Mouse (Mus musculus): ENCODE measurements at regions not wholly inside any gene's neighbourhood (a gene's known extent, or its start where the extent isn't known, plus 50 kb on each side); places are given as distances from the start of the nearest gene placed in this dataset.
"Not testable (repeated sequence)": the region's sequence is repeated elsewhere in the genome, so short reads cannot be mapped to it uniquely, and the experiment has no call there.

GRCm38 (mm10) chr14:104145395-104145794, 301.2 kb upstream of the Ednrb start:
- Histone ChIP-seq H3K4me3 (ENCODE audit: low read length) (no peak overlapping the region), H3K4me2 (ENCODE audit: low read depth, low read length) (no peak overlapping the region), H3K4me1 (ENCODE audit: insufficient read depth, low read length) (no peaks in the 10 kb centered on the region), H3K9me3 (ENCODE audit: low read length) (no peaks in the 10 kb centered on the region), H3K9ac (replicated peaks; ENCODE audit: low read length) (no peak overlapping the region), H3K27me3 (ENCODE audit: insufficient read depth, low read length) (no peaks in the 10 kb centered on the region), H3K27ac (no peak overlapping the region), H3K36me3 (ENCODE audit: insufficient read depth, low read length) (no peaks in the 10 kb centered on the region)
- 0 out of 2 replicates have a peak, but pooled peaks have one; percentile 53 for ATAC-seq
- 34% methylated on average over 5 of the region's 5 CpGs for WGBS
- no peak for TF ChIP-seq CTCF (IDR thresholded peaks at IDR 0.05; ENCODE audit: low read depth)
- no peak for DNase-seq (ENCODE audit: low spot score)

GRCm38 (mm10) chr14:104114986-104115951, 271.1 kb upstream of the Ednrb start:
- no peaks in the 10 kb centered on the region for H3K4me1 ChIP-seq (ENCODE audit: insufficient read depth, low read length)
- H3K27ac ChIP-seq = no peak overlapping the region
- WGBS = 64% methylated on average over 14 of the region's 14 CpGs
- H3K36me3 ChIP-seq (ENCODE audit: insufficient read depth, low read length) = no peaks in the 10 kb centered on the region
- no peaks in the 10 kb centered on the region for H3K9me3 ChIP-seq (ENCODE audit: low read length)
- ATAC-seq (no peak), DNase-seq (ENCODE audit: low spot score) (no peak)
- H3K4me3 ChIP-seq (ENCODE audit: low read length) = no peak overlapping the region
- H3K9ac ChIP-seq (replicated peaks; ENCODE audit: low read length) = no peak overlapping the region
- no peak overlapping the region for H3K4me2 ChIP-seq (ENCODE audit: low read depth, low read length)
- TF ChIP-seq CTCF (IDR thresholded peaks at IDR 0.05; ENCODE audit: low read depth) = no peak
- no peaks in the 10 kb centered on the region for H3K27me3 ChIP-seq (ENCODE audit: insufficient read depth, low read length)

GRCm38 (mm10) chr14:104114182-104114581, 270.0 kb upstream of the Ednrb start:
- Histone ChIP-seq H3K9ac (replicated peaks; ENCODE audit: low read length) (no peak overlapping the region), H3K9me3 (ENCODE audit: low read length) (no peaks in the 10 kb centered on the region), H3K27ac (no peak overlapping the region), H3K4me3 (ENCODE audit: low read length) (no peak overlapping the region), H3K4me2 (ENCODE audit: low read depth, low read length) (no peak overlapping the region), H3K36me3 (ENCODE audit: insufficient read depth, low read length) (no peaks in the 10 kb centered on the region), H3K27me3 (ENCODE audit: insufficient read depth, low read length) (no peaks in the 10 kb centered on the region), H3K4me1 (ENCODE audit: insufficient read depth, low read length) (no peaks in the 10 kb centered on the region)
- ATAC-seq = no peak
- no peak for DNase-seq (ENCODE audit: low spot score)
- TF ChIP-seq CTCF (IDR thresholded peaks at IDR 0.05; ENCODE audit: low read depth) = no peak
- WGBS = 70% methylated on average over 3 of the region's 3 CpGs

- no peak for TF ChIP-seq CTCF (IDR thresholded peaks at IDR 0.05; ENCODE audit: low read depth)
- Histone ChIP-seq H3K9me3 (ENCODE audit: low read length) (no peaks in the 10 kb centered on the region), H3K4me3 (ENCODE audit: low read length) (no peak overlapping the region), H3K9ac (replicated peaks; ENCODE audit: low read length) (no peak overlapping the region), H3K36me3 (ENCODE audit: insufficient read depth, low read length) (no peaks in the 10 kb centered on the region), H3K4me1 (ENCODE audit: insufficient read depth, low read length) (no peaks in the 10 kb centered on the region), H3K27me3 (ENCODE audit: insufficient read depth, low read length) (no peaks in the 10 kb centered on the region), H3K4me2 (ENCODE audit: low read depth, low read length) (no peak overlapping the region), H3K27ac (no peak overlapping the region)
- ATAC-seq = no peak
- WGBS = 65% methylated on average over 2 of the region's 2 CpGs
- no peak for DNase-seq (ENCODE audit: low spot score)
Observed at GRCm38 (mm10) chr14:104113448-104113847, 269.2 kb upstream of the Ednrb start.

GRCm38 (mm10) chr14:104086381-104086780, 242.2 kb upstream of the Ednrb start:
- no peak overlapping the region for H3K9ac ChIP-seq (replicated peaks; ENCODE audit: low read length)
- no peak overlapping the region for H3K4me2 ChIP-seq (ENCODE audit: low read depth, low read length)
- no peak for TF ChIP-seq CTCF (IDR thresholded peaks at IDR 0.05; ENCODE audit: low read depth)
- ATAC-seq (peak; percentile 73), DNase-seq (ENCODE audit: low spot score) (peak; percentile 27)
- H3K27ac ChIP-seq = no peak overlapping the region
- H3K36me3 ChIP-seq (ENCODE audit: insufficient read depth, low read length) = no peaks in the 10 kb centered on the region
- H3K4me3 ChIP-seq (ENCODE audit: low read length) = no peak overlapping the region
- H3K4me1 ChIP-seq (ENCODE audit: insufficient read depth, low read length) = no peaks in the 10 kb centered on the region
- no peaks in the 10 kb centered on the region for H3K9me3 ChIP-seq (ENCODE audit: low read length)
- no peaks in the 10 kb centered on the region for H3K27me3 ChIP-seq (ENCODE audit: insufficient read depth, low read length)
- WGBS = 27% methylated on average over 2 of the region's 2 CpGs

GRCm38 (mm10) chr14:104064199-104064598, 220.0 kb upstream of the Ednrb start:
- H3K27me3 ChIP-seq (ENCODE audit: insufficient read depth, low read length); H3K9ac ChIP-seq (replicated peaks; ENCODE audit: low read length); DNase-seq (ENCODE audit: low spot score); ATAC-seq; H3K9me3 ChIP-seq (ENCODE audit: low read length); H3K4me3 ChIP-seq (ENCODE audit: low read length); H3K27ac ChIP-seq; H3K4me2 ChIP-seq (ENCODE audit: low read depth, low read length); H3K4me1 ChIP-seq (ENCODE audit: insufficient read depth, low read length); H3K36me3 ChIP-seq (ENCODE audit: insufficient read depth, low read length): not testable (repeated sequence)
- WGBS = 67% methylated on average over 1 of the region's 4 CpGs

GRCm38 (mm10) chr14:104053697-104054096, 209.5 kb upstream of the Ednrb start:
- no peak for ATAC-seq

More at GRCm38 (mm10) chr14:104053697-104054096, 209.5 kb upstream of the Ednrb start:
- WGBS = 89% methylated on average over 1 of the region's 1 CpGs
- Histone ChIP-seq H3K4me3 (ENCODE audit: low read length) (no peak overlapping the region), H3K4me2 (ENCODE audit: low read depth, low read length) (no peak overlapping the region), H3K27me3 (ENCODE audit: insufficient read depth, low read length) (no peaks in the 10 kb centered on the region), H3K9me3 (ENCODE audit: low read length) (no peaks in the 10 kb centered on the region), H3K9ac (replicated peaks; ENCODE audit: low read length) (no peak overlapping the region), H3K36me3 (ENCODE audit: insufficient read depth, low read length) (no peaks in the 10 kb centered on the region), H3K27ac (no peak overlapping the region), H3K4me1 (ENCODE audit: insufficient read depth, low read length) (no peaks in the 10 kb centered on the region)
- TF ChIP-seq CTCF (IDR thresholded peaks at IDR 0.05; ENCODE audit: low read depth) = no peak
- no peak for DNase-seq (ENCODE audit: low spot score)

Data from hindbrain, postnatal 0 days (tissue).